ENCODE assay signal across 8 mouse cellular contexts in genomic region chr10:20169927-20170604, GRCm38 (mm10). TPM values are rescaled to one million over a fixed set of nuclear protein-coding genes. Genes with fewer than 3 reads are reported as not detected.
DNase-seq lines count a peak whose midpoint lies in the region; ATAC-seq lines count a peak whose summit lies in the region.

No protein-coding gene starts in this region.

- ATAC-seq in liver, embryonic 15.5 days (ENCODE audit: insufficient read depth) = no peak

- H3K4me3 ChIP-seq in liver, embryonic 15.5 days (replicated peaks) = 0 out of 2 replicates have a peak overlapping the region, but pooled peaks have one; percentile 2

- no peak overlapping the region for H3K9ac ChIP-seq in liver, embryonic 15.5 days

- DNase-seq in embryo, embryonic 9.5 days (ENCODE audit: extremely low spot score) = peak; percentile 22
- DNase-seq in embryo, embryonic 10 days (ENCODE audit: low spot score) = no peak
- DNase-seq in urinary bladder, postnatal 14 days (ENCODE audit: low spot score) = peak; percentile 73
- no peak for DNase-seq in urinary bladder, postnatal 4 days (ENCODE audit: low spot score in 2 of 2)
- no peak for DNase-seq in frontal cortex, postnatal 36 days (ENCODE audit: low spot score in 2 of 2)
- DNase-seq in urinary bladder, adult 2 months (ENCODE audit: low spot score) = no peak
- no peak for DNase-seq in kidney, postnatal 10 days

- no peaks in the 10 kb centered on the region for H3K27me3 ChIP-seq in liver, embryonic 15.5 days

- H3K36me3 ChIP-seq in liver, embryonic 15.5 days (replicated peaks) = no peaks in the 10 kb centered on the region

- peak overlapping the region; percentile 50 for H3K4me2 ChIP-seq in liver, embryonic 15.5 days

- H3K27ac ChIP-seq in liver, embryonic 15.5 days (replicated peaks) = no peak overlapping the region

- 26% methylated on average over 19 of the region's 19 CpGs for WGBS in liver, embryonic 15.5 days (ENCODE audit: insufficient replicate concordance)

- peaks cover 24% of the 10 kb centered on the region for H3K4me1 ChIP-seq in liver, embryonic 15.5 days (replicated peaks)

- H3K9me3 ChIP-seq in liver, embryonic 15.5 days (replicated peaks) = no peaks in the 10 kb centered on the region

RNA-seq across cellular contexts. Expression of gene Map7, which starts 21.8 kb away (rescaled TPM):
- polyA plus RNA-seq in liver, embryonic 15.5 days (2015; fragmentation: Nextera tagmentation; extraction: Ambion mirVana) = 3.7 and 4.2 TPM in 2 replicates
- 9.2 and 14.8 TPM in 2 replicates for polyA plus RNA-seq in urinary bladder, adult 2 months (2012; rRNA removed)

Comparison
In these comparisons a context has a peak if more than half of its experiments do, and no peak if none do; other contexts are left out.
1. DNase-seq: peak in embryo, embryonic 9.5 days (single experiment) and urinary bladder, postnatal 14 days (single experiment); none in embryo, embryonic 10 days (single experiment), urinary bladder, postnatal 4 days (0 of 2), frontal cortex, postnatal 36 days (0 of 2), urinary bladder, adult 2 months (single experiment) and kidney, postnatal 10 days (single experiment).